Mouse (Mus musculus): Measurements from ENCODE around the gene Spata31d1c. TPM values are rescaled to one million over a fixed set of nuclear protein-coding genes. Genes with fewer than 3 reads are reported as not detected.

Spata31d1c gene
- polyA plus RNA-seq (2012; rRNA removed): not detected in 2 replicates

DNA sequence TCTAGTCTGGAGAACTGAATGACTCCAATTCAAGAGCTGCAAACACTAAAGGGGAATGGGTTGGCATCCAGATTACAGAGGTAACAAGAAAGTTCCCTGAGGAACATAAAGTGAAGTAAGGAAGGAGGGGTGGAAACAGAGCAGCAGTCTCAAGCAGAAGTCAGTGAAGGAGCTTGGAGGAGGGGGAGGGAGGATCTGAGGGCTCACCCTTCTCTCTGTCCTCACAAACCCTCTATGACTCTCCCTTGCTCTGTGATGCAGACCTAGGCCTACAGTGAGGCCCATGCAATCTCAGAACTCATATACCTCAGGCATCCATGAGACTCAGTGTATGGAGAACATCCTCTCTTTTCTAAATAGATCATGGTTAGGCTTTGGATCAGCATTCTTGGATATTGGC lies at the start of gene Spata31d1c:
Gene Spata31d1c (plus strand): TSS at position 301 of the 400 bp plus-strand sequence.

DNA sequence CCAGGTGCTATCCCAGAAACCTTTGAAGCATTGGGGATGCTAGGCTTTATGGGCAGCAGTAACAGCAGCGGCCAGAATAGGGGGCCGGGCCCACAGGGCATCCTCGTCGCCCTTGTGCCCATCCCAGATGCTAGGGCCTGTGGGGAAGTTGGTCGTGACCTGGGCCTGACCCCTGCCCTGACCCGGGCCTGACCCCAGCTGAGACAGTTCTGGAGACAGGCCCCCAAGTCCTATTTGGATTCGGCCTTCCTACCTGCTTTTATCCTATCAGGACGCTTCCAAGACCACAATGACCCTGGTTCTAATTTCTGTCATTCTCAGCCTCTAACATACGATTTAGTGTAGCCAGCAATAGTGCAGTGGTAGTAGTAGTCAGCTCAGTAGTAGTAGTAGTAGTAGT lies 19.8 kb downstream of the Spata31d1c start, which contains the start of gene Prss47:
Gene Prss47 (minus strand): TSS at position 101 of the 400 bp plus-strand sequence.

Other genes starting within 250 kb of the Spata31d1c start
- gene Cntnap3, start 129.1 kb upstream of the Spata31d1c start, polyA plus RNA-seq (2012; rRNA removed): under 0.01 TPM in 1 of 2 replicates, not detected in the other
- gene Spata31, start 115.7 kb upstream of the Spata31d1c start, polyA plus RNA-seq (2012; rRNA removed): not detected in 2 replicates
- gene Prss47, start 19.7 kb downstream of the Spata31d1c start, polyA plus RNA-seq (2012; rRNA removed): not detected in 2 replicates
- gene Mfsd14b, start 79.9 kb downstream of the Spata31d1c start, polyA plus RNA-seq (2012; rRNA removed): 15.9 and 17.6 TPM in 2 replicates
- gene Olfr465-ps1, start 105.0 kb downstream of the Spata31d1c start, polyA plus RNA-seq (2012; rRNA removed): not detected in 2 replicates
- not detected in 2 replicates for gene Olfr466, start 117.2 kb downstream of the Spata31d1c start, polyA plus RNA-seq (2012; rRNA removed)
- not detected in 2 replicates for gene Nlrp4f, start 172.9 kb downstream of the Spata31d1c start, polyA plus RNA-seq (2012; rRNA removed)
- not detected in 2 replicates for gene Gm10775, start 226.5 kb downstream of the Spata31d1c start, polyA plus RNA-seq (2012; rRNA removed)
- gene Zfp369, start 245.8 kb downstream of the Spata31d1c start, polyA plus RNA-seq (2012; rRNA removed): 7.2 and 8.2 TPM in 2 replicates